Mouse (Mus musculus) Muller cell, postnatal 12 days (primary cell): ENCODE results near the gene Gadl1.
A peak's percentile ranks its signal among the peaks of the same experiment; 100 is the strongest.

Source experiments
- DNase-seq: peaks from one replicate; pipeline ENCODE4 v3.0.0-alpha.2; 2015; ENCODE audit errors: inconsistent ontology term

The Gadl1 gene

DNA sequence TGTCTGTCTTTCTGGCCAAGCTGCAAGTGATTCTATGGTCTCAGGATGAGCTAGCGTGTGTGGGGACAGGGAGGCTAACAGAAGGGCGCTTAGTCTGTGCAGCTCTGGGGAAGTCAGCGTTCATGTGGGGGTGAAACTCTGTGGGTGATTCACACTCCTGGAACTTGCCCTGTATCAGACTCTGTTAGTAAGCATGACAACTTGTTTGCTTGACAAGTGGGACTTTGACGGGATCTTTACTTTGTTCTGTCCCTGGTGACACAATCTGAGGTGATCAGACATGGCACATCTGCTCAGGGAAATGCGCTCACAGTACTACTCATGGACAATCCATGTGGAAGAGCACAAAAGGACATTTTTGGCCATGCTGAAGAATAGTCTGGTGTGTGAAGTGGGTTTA lies 178.0 kb downstream of the Gadl1 start:
- peak; percentile 12 for DNase-seq

DNA sequence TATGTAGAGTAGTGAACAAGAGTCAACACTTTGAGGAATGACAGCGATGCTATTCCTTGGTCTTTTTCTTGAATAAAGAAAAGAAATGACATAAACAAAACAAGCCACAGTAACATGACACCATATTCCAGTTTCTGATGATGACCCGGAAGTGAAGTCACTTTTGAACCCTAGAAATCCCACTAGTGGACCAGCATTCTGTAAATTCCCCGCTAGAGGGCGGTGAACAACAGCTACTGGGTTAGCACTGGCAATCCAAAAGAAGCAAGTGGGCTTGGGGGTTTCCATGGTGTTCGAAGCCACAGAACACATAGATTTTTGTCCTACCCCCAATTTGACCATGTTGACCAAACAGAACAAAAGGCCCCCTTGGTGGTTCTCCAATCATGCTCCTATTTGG lies 178.6 kb downstream of the Gadl1 start:
- DNase-seq: peak; percentile 52

DNA sequence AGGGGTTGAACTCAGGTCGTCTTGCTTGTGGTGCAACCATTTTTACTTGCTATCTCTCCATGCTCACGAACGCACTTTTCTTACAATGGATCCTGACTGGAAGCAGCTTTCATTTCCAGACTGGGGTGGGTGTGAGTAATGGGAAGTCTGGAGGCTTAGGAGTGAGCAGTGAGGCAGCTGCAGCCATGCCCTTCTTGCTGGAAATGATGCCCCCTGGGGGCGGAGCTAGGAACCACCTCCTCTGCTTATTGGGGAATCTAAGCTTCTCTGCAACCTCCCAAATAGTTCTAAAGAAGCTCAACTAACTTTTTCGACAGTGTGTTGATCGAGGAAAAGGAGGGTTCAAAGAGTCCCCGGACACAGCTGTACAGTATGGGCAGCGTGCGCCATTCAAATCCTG lies 179.7 kb downstream of the Gadl1 start:
- DNase-seq: no peak

DNA sequence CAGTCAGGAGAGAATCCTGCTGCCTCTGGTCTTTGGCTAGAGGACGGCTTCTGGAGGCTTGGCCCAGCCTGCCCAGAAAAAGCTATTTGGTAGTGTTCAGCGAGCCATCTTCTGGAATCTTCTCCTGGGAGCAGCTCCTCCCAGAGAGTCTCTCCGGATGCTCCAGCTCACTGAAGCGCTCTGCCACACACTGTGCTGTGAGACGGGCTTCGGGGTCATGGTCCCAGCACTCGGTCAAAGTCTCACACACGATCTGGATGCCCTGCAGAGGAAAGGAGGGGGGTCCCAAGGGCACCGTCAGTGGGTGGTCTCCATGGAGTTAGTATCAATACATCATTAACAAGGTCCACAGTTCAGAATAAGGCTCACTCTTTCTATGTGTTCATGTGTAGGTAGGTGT lies 181.0 kb downstream of the Gadl1 start:
- no peak for DNase-seq

DNA sequence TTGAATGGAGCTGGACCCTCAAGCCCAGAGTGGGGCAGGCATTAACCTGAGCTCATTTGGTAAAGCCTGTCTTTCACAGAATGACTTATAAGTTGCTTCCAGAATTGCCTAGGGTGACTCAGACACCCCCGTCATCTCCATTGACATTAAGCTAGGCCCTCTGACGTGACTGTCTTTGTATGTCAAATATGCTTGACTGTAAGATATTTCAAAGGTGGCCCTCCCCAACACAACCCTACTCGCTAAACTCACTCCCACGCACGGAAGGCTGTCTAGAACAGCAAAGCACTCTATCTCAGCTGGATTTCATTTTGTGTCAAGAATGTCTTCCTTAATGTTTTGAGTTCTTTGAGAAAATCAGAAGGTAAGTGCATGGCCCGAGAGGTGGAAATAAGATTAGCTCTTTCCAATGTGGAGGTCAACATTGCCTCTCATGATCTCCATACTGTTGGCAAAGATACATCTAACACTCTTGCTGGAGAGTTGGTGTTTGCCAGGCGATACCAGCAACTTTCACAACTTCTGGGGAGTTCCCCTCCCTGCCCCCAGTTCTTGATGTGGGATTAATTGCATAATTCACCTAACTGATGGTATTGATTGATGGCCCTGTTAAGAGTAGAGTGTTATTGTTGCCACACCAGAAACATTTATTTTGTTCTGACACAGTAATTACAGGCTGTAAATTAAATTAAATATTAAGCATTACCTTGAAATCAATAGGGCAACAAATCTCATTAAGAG lies 182.0 kb downstream of the Gadl1 start:
- DNase-seq: no peak

DNA sequence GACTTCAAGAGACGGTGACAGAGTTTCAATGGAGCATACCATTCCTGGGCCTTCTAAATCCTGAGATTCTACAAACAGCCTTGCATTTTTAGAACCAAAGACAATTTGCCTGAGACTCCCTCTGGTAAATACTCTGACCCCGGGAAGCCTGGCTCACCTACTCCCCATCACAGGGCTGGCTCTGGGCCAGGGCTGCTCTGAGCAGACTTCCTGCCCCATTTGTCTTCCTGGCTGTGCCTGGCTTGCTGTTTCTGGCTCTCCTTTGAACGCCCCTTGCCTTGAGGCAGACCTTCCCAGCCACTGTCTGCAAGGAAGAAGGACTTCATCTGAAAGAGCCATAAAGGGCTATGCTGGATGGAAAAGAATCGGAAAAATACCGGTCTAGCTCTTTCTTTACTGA lies 182.7 kb downstream of the Gadl1 start:
- DNase-seq: no peak

DNA sequence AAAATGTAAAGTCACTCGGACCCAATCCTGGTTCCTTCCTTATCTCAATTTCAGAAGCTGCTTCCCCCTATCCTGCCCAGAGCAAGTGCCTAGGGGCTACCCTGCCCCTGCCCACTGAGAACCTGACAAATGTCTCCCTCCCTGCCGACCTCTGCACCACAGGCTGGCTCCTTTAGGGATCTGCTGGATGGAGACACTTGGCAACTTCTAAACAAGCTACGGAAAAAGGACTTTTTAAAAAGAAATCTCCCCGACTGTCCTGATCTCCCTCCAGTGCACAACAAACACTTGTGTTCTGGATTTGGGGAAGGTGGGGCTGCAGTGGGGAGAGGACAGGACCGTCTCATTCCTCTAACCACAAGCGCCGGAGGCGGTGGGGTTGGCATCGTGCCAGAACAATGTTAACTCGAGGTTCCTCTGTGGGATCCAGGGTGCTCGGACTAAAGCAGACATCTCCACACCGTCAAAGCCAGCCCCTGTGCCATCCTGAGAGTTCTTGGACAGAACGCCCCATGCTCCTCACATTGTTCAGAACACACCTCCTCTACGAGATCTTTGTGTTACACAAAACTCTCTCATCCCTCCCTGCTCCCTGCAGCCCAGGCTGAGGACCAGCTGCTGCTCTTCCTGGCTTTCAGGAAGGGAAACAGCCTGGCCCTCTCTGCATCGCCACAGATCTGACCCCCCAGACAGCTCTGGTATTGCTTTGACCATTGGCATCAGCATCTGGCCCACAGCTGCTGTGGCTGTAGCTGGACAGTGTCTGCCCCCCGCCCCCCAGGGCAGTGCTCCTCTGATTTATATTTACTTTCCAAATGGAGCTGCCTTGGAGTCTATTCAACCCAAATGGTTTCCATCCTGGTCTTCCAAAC lies 189.7 kb downstream of the Gadl1 start:
- peak; percentile 87 for DNase-seq

DNA sequence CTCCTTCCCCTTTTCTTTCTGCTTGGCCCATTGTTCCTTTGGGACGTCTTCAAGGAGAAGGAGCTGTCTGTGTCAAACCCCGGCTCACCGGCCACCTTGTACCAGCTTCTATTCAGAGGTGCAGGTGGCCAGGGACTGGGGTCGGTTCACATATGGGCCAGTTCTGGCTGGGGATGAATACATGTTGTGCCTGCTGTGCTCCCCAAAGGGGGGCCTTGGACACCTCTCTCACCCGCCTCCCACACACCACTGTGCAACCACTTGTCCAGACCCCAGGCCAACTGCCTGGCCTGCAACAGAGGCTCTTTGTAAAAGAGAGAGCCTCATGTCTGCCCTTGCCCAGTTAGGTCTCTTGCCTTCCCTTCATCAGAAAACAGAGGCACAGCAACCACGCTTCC lies 190.3 kb downstream of the Gadl1 start:
- DNase-seq: peak; percentile 31

DNA sequence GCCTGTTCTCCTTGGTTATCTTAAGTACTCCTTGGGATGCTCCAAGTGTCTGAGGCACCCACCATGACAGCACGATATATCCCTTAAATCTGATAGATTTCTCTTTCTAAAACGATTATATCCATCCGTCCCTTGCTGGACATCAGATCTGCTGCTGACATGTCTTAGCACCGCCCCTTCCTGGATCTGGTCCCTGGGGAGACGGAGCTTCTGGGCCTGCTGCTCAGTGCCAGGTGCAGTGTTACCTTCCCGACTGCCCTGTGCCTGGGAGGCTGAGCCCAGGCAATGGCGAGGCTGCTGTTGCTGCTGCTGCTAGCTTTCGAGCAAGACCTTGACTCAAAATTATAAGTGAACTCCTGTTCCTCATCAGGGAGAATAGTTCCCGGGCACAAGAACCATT lies 190.8 kb downstream of the Gadl1 start:
- DNase-seq: no peak

DNA sequence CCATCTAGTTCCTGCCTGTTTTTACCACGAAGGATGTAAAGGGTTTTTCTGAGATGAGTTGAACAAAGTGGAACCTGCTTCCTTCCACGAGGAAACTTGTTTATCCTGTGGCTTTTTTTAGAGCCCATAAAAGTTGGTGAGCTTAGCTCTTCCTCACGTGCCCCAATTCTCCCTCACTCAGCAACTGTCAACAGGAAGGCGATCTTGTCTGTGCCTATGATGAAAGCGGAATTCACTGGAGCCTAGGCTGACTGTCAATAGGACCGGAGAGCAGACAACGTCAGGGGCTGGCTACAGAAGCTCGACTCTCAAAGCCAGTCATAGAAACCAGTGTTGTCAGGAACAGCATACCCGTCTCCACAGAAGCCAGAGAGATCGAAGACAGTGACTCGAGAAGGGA lies 192.6 kb downstream of the Gadl1 start:
- no peak for DNase-seq

DNA sequence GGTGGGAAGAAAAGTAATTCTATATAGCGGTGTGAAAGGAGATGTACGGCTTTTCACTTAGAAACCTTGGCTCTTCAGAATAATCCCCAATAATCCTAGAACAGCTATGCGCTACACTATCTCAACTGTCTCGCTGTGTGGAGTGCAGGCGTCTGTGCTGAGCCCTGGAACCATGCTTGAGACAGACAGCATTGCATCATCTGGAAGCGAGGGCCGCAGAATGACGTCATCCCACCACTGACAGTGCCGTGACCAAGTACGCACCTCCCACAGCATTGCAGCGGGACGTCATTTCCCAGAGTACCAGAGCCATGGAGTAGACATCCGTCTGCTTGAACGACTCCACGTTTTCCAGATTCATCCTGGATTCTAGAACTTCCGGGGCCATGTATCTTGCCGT lies 195.5 kb downstream of the Gadl1 start:
- no peak for DNase-seq

DNA sequence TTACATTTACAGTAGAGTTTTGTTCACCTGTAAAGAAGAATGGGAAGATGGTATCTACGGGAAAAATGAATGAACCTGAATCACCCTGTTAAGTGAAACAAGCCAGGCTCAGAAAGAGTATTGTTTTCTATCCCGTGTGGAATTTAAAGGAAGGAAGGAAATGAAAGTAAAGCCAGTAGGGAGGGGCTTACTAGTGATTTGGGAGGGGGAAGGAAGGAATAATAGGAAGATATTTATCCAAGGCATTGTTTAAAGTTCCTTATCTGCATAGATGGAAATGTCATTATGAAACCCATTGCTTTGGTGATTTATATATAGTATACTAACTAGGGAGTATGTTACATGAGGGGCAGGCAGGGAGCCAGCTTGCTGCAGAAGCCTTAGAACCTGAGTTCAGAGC lies 199.5 kb downstream of the Gadl1 start:
- no peak for DNase-seq

DNA sequence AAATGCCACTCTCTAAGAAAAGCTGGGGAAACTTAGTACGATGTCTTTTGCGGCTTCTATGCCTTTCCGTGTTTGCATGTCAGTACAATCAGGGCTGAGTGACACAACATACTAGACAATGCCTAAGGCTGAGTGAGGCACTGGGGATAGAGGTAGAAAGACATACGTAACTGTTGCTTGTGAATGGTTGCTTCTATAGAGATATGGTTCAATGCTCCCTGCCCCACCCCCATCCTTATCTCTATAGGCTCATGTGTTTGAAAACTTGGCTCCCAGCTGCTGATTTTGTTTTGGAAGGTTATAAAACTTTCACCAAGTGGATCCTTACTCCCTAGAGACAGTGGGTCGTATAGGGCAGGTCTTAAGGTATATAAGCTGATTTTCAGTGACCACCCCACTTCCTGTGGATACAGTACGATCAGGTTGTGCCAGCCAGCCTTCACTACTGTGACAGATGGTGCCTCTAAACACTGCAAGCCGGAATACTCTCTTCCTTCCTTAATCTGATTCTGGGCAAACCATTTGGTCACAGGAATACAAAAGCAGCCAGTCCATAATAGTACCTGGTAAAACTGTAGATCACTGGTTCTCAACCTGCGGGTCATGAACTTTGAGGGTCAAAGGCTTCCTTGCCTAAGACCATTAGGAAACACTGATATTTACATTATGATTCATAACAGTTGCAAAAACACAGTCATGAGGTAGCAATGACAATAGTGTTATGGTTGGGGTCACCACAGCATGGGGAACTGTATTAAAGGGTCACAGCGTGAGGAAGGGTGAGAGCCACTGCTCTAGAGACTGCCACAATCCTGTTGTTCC lies 202.1 kb downstream of the Gadl1 start:
- no peak for DNase-seq

DNA sequence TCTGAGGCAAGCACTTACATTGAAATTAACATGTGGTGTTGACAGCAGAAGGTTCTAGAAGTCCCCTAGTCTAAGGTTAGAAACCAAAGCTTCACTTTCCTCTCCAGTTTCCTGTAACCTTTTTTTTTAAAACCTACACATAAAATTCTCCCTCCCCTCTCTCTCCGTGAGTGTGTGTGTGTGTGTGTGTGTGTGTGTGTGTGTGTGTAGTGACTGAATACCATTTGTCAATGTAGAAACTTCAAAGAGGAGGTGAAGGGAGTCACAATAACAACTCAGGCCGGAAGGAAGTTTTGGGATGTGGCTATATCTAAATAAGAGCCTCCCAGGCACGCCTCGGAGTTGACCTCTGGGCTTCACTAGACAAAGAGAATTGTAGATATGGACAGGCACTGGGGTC lies 205.1 kb downstream of the Gadl1 start:
- DNase-seq: no peak

DNA sequence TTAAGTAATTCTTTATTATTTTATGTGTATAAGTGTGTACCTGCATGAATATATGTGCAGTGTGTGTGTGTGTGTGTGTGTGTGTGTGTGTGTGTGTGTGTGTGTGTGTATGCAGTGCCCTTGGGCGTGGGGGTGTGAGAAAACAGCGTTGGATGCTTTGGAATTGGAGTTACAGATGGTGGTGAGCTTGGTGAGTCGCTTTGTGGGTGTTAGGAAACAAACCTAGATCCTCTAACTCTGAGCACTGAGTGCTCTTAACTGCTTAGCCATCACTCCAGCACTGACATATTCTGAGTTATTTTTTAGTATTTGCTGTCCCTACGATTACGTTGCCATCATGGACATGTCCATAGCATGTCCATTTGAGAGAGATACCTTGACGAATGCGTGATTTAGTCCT lies 206.6 kb downstream of the Gadl1 start:
- DNase-seq: no peak

DNA sequence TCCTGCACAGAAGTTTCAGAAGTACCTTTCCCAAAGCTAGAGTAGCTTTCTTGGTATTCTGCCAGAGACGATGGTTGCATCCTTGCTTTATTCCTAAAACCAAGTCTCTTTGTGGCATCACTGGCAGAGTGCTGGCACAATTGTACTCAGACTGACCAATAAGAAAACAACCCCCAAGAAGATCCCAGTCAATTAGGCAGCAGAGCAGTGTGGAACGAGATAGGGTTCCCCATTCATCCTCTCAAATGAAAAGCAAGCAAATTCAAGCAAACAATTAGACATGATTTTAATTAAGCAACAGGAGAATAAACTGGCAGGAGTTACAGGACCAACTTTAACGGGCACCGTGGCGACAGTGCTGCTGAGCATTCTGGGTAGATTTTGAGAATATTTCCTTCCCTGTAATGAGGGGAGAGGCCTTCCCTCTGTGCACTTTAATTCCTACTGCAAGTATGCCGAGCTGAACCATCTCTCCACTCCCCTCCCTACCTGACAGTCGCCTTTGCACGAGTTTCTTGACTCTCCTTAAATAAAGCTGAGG lies 209.1 kb downstream of the Gadl1 start:
- peak; percentile 59 for DNase-seq

DNA sequence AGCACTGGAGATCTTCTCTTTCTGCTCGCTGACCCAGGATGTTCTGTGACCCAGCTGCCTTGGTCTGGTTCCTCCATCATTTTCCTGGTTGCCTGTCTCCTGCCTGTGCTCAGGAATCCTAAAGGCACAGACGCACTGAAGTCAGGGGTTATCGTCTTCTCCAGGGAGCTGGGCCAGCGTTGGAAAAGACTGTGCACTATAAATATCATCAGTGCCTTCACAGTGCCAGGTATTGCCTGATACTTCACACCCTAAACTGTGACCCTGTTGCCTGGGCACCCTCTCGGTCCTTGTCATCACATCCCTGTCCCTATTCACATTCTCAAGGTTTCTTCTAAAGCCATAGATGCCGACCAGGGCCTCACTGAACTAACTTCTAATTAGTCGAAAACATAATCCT lies 210.7 kb downstream of the Gadl1 start:
- no peak for DNase-seq

DNA sequence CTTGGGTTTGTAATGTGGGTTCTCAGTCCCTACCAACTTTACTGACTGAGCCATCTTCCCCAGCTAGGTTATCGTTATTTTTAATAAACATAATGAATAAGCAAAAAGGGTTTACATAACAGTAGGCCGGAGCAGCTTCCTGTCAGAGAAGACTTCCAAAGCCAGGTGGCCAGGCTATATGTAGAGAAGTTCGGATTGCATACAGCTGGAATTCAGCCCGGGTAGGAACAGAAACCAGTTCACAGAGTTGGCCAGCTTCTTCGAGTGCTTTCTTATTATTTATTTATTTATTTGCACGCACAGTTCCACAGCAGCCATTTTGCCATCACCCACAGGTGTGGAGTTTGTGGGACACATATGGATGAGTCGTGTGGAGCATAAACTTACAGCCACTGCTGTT lies 212.2 kb downstream of the Gadl1 start:
- no peak for DNase-seq

DNA sequence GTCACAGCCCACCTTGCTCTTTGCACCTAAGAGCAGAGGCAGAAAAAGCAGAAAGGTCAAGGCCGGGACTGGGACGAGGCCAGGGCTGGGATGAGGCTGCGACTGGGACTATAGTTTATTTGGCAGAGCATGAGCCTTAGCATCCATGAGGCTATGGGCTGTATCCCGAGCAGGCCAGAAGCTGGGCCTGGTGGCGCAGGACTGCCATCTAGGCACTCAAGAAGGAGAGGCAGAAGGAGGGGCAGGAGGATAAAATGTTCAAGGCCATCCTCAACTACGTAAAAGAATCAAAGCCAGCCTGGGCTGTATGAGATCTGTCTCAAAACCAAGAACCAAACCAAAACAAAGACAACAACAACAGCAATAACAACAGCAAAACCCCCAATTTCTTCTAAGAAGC lies 213.3 kb downstream of the Gadl1 start:
- no peak for DNase-seq

DNA sequence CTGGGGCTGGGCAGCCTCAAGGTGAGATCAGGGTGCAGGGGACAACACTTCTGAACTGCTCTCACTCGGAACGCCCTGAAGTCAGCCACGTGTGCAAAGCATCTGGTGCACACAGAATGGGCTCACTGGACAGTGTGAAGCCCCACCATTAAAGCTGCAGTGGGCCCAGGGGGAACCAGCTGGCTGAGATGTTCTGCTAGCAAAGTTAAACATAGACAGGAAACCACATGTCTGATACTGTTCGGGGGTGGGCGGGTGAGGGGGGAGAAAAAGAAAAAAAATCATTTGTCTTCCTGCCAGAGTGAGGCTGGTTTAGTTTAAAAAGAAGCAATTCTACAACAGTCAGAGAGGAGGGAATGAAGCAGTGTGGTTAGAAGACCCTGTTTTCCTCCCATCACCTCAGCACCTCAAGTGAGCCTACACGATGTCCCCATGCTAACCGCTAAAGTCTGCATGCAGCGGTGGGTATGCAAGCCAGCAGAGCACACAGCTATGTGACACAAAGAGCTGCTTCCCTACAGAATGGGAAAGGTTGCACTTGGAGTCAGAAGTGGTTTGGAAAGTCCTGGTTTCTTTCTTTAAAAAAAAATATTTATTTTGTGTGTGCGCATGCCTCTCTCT lies 213.8 kb downstream of the Gadl1 start:
- DNase-seq: no peak
